Mouse (Mus musculus): ENCODE measurements around the gene Fndc1. TPM values are rescaled to one million over a fixed set of nuclear protein-coding genes. Genes with fewer than 3 reads are reported as not detected.

Fndc1 gene
- total and polyA plus RNA-seq, 2 experiments from 2014 or later = 5.6 to 8.5 TPM

DNA sequence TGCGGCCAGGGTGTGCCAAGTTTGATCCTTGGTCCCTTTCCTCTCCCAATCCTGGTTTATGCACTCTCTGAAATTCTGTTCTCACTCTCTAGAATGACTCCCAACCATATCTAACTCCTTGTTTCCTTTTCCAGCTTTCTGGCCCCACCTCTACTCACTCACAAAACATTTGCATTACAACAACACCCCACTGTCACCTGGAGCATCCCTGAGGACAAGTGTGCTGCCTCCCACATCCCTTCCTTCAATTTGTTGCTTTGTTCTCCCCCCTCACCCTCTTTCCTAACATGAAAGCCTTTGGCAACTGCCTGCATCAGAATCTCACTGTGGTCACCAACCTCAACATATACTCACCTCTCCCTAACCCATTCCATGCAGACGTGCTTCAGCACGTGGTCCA lies 27.2 kb downstream of the Fndc1 start:
- ATAC-seq (no peak), DNase-seq (no peak)
- Histone ChIP-seq H3K4me3 (ENCODE audit: low read depth, low read length) (no peak overlapping the region), H3K27ac (ENCODE audit: low read depth, low read length) (no peak overlapping the region), H3K36me3 (ENCODE audit: insufficient read depth) (no peaks in the 10 kb centered on the region), H3K27me3 (ENCODE audit: insufficient read depth, low read length) (no peaks in the 10 kb centered on the region), H3K4me1 (ENCODE audit: insufficient read depth) (no peaks in the 10 kb centered on the region), H3K4me2 (ENCODE audit: low read depth) (no peak overlapping the region), H3K9ac (no peak overlapping the region), H3K9me3 (ENCODE audit: low read length) (no peaks in the 10 kb centered on the region)
- TF ChIP-seq CTCF (IDR thresholded peaks at IDR 0.05; ENCODE audit: low read depth) = no peak
- WGBS = 66% methylated on average over 3 of the region's 3 CpGs

DNA sequence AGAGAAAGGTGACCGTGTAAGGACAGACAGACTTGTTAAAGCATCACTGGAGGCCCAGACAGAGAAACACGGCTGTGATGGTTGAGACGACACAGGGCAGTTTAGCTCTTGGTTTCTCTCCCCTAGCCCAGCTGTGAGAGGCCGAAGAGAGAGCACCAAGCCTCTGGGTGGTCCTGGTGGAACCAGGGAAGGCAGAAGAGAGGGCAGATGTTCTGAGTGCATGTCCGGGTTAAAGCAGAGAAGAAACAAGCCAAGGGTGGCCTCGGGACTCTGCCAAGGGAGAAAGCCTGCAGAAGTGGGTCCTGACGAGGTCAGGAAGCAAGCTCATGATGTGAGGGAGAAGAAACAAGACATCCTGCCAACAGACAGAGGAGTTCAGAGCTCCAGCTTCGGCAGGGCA lies 31.5 kb downstream of the Fndc1 start:
- no peak for TF ChIP-seq CTCF (IDR thresholded peaks at IDR 0.05; ENCODE audit: low read depth)
- DNase-seq (no peak), ATAC-seq (no peak)
- H3K27me3 ChIP-seq (ENCODE audit: insufficient read depth, low read length) = no peaks in the 10 kb centered on the region
- no peaks in the 10 kb centered on the region for H3K36me3 ChIP-seq (ENCODE audit: insufficient read depth)
- 85% methylated on average over 8 of the region's 8 CpGs for WGBS
- H3K4me3 ChIP-seq (ENCODE audit: low read depth, low read length) = no peak overlapping the region
- H3K4me1 ChIP-seq (ENCODE audit: insufficient read depth) = no peaks in the 10 kb centered on the region
- no peak overlapping the region for H3K27ac ChIP-seq (ENCODE audit: low read depth, low read length)
- H3K9ac ChIP-seq = no peak overlapping the region
- H3K9me3 ChIP-seq (ENCODE audit: low read length) = no peaks in the 10 kb centered on the region
- H3K4me2 ChIP-seq (ENCODE audit: low read depth) = no peak overlapping the region

DNA sequence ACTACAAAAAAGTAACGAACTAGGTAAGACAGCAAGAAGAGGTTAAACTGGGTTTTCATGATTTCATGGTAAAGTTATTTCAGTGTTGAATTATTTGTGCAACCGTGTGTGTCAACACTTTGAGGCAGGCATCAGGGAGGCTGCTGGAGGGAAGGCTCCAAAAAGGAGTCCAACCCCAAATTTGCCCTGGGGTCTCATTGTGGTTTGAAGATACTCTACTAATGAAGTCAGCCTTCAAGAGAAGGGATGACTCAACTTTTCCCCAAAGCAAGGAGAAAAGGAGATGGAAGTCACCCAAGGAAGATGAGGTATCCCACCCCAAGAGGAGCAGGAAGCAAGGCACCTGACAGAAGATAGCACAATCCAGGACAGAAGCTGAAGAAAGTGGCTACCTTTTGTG lies 31.9 kb downstream of the Fndc1 start:
- TF ChIP-seq CTCF (IDR thresholded peaks at IDR 0.05; ENCODE audit: low read depth) = no peak
- Histone ChIP-seq H3K27me3 (ENCODE audit: insufficient read depth, low read length) (no peaks in the 10 kb centered on the region), H3K27ac (ENCODE audit: low read depth, low read length) (no peak overlapping the region), H3K9me3 (ENCODE audit: low read length) (no peaks in the 10 kb centered on the region), H3K36me3 (ENCODE audit: insufficient read depth) (no peaks in the 10 kb centered on the region), H3K4me1 (ENCODE audit: insufficient read depth) (no peaks in the 10 kb centered on the region), H3K4me2 (ENCODE audit: low read depth) (no peak overlapping the region), H3K4me3 (ENCODE audit: low read depth, low read length) (no peak overlapping the region), H3K9ac (no peak overlapping the region)
- WGBS = 84% methylated on average over 2 of the region's 2 CpGs
- no peak for ATAC-seq
- DNase-seq = no peak

DNA sequence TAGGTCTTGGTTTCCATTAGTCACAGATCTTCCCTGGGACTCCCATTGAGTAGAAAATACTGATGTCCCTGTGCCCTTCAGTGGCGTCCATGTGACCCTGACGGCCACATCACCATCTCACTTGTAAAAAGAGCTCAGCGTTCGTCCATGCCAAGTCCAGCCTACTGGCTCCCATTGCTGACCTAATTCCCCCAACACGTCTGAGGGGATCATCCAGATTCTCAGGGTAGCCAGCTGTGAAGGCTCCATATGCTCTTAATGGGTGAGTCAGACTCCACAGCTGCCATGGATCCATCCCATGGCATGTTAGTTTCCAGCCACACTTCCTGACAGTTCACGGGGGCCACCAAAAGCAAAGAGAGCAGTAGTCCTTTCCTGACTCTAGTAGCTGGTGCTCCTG lies 33.0 kb downstream of the Fndc1 start:
- H3K36me3 ChIP-seq (ENCODE audit: insufficient read depth) = no peaks in the 10 kb centered on the region
- ATAC-seq = no peak
- no peaks in the 10 kb centered on the region for H3K9me3 ChIP-seq (ENCODE audit: low read length)
- H3K4me2 ChIP-seq (ENCODE audit: low read depth) = no peak overlapping the region
- H3K27me3 ChIP-seq (ENCODE audit: insufficient read depth, low read length) = no peaks in the 10 kb centered on the region; the same call in 1 of the 2 replicates
- WGBS = 87% methylated on average over 6 of the region's 6 CpGs
- DNase-seq = no peak
- H3K27ac ChIP-seq (ENCODE audit: low read depth, low read length) = no peak overlapping the region
- no peaks in the 10 kb centered on the region for H3K4me1 ChIP-seq (ENCODE audit: insufficient read depth)
- no peak overlapping the region for H3K4me3 ChIP-seq (ENCODE audit: low read depth, low read length)
- H3K9ac ChIP-seq = no peak overlapping the region
- TF ChIP-seq CTCF (IDR thresholded peaks at IDR 0.05; ENCODE audit: low read depth) = no peak

DNA sequence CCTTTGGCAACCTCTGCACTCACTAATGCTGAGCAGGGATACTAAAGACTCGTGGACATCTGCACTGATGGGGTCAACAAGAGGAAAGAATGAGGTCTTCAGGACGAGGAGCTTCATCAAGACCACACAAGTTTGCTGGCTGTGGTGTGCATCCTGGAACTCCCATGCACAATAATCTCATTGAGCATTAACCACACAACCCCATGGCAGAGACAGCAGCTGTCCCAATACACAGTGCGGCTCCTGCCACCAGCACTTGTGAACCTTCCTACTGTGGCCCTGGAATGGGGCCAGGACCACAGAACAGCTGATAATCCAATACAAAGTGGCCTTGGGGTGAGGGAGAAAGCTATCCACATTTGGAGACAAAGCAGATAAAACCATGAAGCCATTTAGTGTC lies 36.6 kb downstream of the Fndc1 start:
- DNase-seq (no peak), ATAC-seq (no peak)
- Histone ChIP-seq H3K4me3 (ENCODE audit: low read depth, low read length) (no peak overlapping the region), H3K4me1 (ENCODE audit: insufficient read depth) (no peaks in the 10 kb centered on the region), H3K9me3 (ENCODE audit: low read length) (no peaks in the 10 kb centered on the region), H3K27me3 (ENCODE audit: insufficient read depth, low read length) (no peaks in the 10 kb centered on the region; the same call in 1 of the 2 replicates), H3K4me2 (ENCODE audit: low read depth) (no peak overlapping the region), H3K27ac (ENCODE audit: low read depth, low read length) (no peak overlapping the region), H3K9ac (no peak overlapping the region), H3K36me3 (ENCODE audit: insufficient read depth) (no peaks in the 10 kb centered on the region)
- TF ChIP-seq CTCF (IDR thresholded peaks at IDR 0.05; ENCODE audit: low read depth) = no peak
- WGBS = 54% methylated on average over 3 of the region's 3 CpGs

DNA sequence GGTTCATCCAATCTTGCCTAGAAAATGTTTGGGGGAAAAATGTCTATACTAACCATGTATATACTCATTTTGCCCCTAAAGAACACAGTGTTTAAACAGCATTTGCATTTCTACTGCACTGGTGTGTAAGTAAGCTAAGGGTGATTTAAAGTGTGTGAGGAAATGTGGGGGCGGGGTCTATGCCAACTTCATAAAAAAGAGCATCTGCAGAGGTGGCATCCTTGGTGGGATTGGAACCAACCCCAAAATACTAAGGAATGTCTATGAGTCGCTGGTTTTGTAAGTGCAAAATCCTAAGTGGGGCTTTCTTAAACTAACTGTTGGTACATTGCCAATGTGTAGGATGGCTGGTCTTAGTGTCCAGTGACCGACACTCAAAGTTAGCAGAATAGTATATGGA lies 53.0 kb downstream of the Fndc1 start:
- H3K36me3 ChIP-seq (ENCODE audit: insufficient read depth) = no peaks in the 10 kb centered on the region
- H3K27ac ChIP-seq (ENCODE audit: low read depth, low read length) = no peak overlapping the region
- 81% methylated on average over 3 of the region's 3 CpGs for WGBS
- no peaks in the 10 kb centered on the region for H3K27me3 ChIP-seq (ENCODE audit: insufficient read depth, low read length)
- H3K4me2 ChIP-seq (ENCODE audit: low read depth) = no peak overlapping the region
- DNase-seq (no peak), ATAC-seq (no peak)
- no peaks in the 10 kb centered on the region for H3K4me1 ChIP-seq (ENCODE audit: insufficient read depth)
- no peak overlapping the region for H3K4me3 ChIP-seq (ENCODE audit: low read depth, low read length)
- H3K9me3 ChIP-seq (ENCODE audit: low read length) = no peaks in the 10 kb centered on the region
- no peak overlapping the region for H3K9ac ChIP-seq
- TF ChIP-seq CTCF (IDR thresholded peaks at IDR 0.05; ENCODE audit: low read depth) = no peak

DNA sequence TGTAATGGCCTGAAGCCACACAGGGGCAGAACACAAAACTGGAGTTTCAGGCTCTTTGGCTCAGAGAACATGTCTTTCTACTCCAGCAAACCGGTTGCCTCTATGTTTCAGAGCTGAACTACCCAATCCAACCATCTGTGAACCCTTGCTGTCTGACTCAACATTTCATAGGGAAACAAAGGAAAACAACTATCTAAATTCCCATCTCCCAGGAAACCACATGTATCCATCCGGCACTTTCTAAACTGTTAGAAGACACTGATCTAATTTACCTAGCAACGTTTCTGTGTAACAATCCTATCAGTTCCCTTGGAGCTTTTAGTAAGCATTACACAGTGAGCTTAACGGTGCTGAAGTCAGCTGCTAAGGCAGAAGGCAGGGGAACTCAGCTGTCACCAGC lies 67.3 kb downstream of the Fndc1 start:
- Histone ChIP-seq H3K9ac (no peak overlapping the region), H3K27ac (ENCODE audit: low read depth, low read length) (no peak overlapping the region), H3K4me1 (ENCODE audit: insufficient read depth) (no peaks in the 10 kb centered on the region), H3K9me3 (ENCODE audit: low read length) (no peaks in the 10 kb centered on the region), H3K27me3 (ENCODE audit: insufficient read depth, low read length) (no peaks in the 10 kb centered on the region), H3K4me3 (ENCODE audit: low read depth, low read length) (no peak overlapping the region), H3K36me3 (ENCODE audit: insufficient read depth) (no peaks in the 10 kb centered on the region), H3K4me2 (ENCODE audit: low read depth) (no peak overlapping the region)
- 65% methylated on average over 4 of the region's 4 CpGs for WGBS
- no peak for TF ChIP-seq CTCF (IDR thresholded peaks at IDR 0.05; ENCODE audit: low read depth)
- DNase-seq (peak; percentile 21), ATAC-seq (peak; percentile 62)

DNA sequence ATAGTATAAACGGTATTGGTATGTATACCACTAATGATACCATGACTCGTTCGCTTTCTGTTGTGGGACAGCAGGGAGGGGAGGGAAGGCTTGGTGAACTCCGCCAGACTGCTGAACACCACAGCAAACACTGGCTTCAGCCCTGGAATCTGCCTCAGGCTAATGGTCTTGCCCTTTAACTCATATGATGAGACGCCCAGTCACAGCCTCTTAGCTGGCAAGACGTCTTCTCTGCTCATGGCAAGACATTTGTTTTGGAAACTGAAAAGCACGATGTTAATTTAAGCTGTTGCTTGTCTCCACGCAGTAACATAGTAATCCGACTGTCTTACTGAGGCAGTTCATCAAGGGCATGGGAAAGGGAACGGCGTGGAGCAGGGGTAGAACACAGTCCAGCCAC lies 72.1 kb downstream of the Fndc1 start:
- Histone ChIP-seq H3K27ac (ENCODE audit: low read depth, low read length) (no peak overlapping the region), H3K9me3 (ENCODE audit: low read length) (no peaks in the 10 kb centered on the region), H3K36me3 (ENCODE audit: insufficient read depth) (no peaks in the 10 kb centered on the region), H3K27me3 (ENCODE audit: insufficient read depth, low read length) (no peaks in the 10 kb centered on the region), H3K4me2 (ENCODE audit: low read depth) (no peak overlapping the region), H3K9ac (no peak overlapping the region), H3K4me3 (ENCODE audit: low read depth, low read length) (no peak overlapping the region), H3K4me1 (ENCODE audit: insufficient read depth) (no peaks in the 10 kb centered on the region)
- TF ChIP-seq CTCF (IDR thresholded peaks at IDR 0.05; ENCODE audit: low read depth) = no peak
- ATAC-seq (no peak), DNase-seq (no peak)
- WGBS = 77% methylated on average over 11 of the region's 11 CpGs
